Mouse (Mus musculus) gastrocnemius, adult 8-10 months (tissue): ENCODE data around the gene Socs7. TPM values are rescaled to one million over a fixed set of nuclear protein-coding genes. Genes with fewer than 3 reads are reported as not detected.
"Not testable (repeated sequence)": the region's sequence is repeated elsewhere in the genome, so short reads cannot be mapped to it uniquely, and the experiment has no call there.

ENCODE experiments used
- DNase-seq, 2 experiments: peaks; one replicate each; pipeline ENCODE4 v3.0.0; 2022; ENCODE audit warnings: low spot score in 2 of 2
- total RNA-seq, 4 experiments: library from RNA; stranded (reverse); gene quantifications; 2 replicates each; pipeline ENCODE4 v1.2.4; 2022

Socs7 gene
- total RNA-seq = 10 to 100 TPM; 48.4 to 53.5 (median 51.7) TPM

DNA sequence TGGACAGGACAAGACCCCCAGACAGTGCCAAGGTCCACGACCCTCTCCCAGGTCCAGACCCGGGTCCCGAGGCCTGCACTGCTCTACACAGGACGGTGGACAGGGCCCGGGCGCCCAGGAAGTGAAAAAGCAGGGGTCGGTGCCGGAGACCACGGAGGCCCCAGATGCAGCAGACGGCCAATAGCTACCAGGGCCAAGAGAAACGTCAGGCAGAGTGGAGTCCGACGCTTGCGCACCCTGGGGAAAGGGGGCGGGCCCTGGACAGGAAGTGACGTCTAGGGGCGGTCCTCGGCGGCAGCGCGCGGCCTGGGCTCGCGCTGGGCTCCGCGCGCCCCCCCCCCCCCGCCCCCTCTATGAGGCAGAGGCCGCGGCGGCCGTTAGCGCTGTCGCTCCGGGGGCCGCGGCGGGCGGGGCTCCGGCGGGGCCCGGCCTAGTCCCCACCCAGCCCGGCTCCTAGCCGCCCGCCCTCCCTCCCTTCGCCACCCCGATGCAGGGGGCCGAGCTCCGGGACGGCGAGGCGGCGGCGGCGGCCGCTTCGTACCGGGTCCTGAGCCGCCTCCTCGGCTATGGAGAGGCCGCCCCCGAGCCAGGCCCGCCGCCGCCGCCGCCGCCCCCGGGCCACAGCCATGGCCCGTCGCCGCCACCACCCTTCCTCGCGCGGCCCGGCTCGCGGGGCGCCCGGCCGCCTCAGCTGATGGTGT is at the start of gene Socs7:
Gene Socs7 (plus strand): TSS at position 604 of the 701 bp plus-strand sequence.
- peak; percentile 91 to 92 for DNase-seq

- DNase-seq = not testable (repeated sequence)
These were observed 49.5 kb upstream of the Socs7 start for GRCm38 (mm10) chr11:97312871-97313270.

DNA sequence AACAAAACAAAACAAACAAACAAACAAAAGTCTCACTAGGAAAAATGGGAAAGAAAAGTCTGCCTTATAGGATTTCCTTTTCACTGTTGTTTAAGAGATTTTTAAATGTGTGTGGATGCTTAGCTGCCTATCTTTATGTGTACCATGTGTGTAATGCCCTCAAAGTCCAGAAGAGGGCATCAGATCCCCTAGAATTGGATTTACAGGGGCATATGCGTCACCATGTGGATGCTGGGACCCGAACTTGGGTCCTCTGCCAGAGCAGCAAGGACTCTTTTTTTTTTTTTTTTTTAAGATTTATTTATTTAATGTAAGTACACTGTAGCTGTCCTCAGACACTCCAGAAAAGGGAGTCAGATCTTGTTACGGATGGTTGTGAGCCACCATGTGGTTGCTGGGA is 48.2 kb upstream of the Socs7 start:
- DNase-seq = no peak

GRCm38 (mm10) chr11:97314751-97315503 is 47.4 kb upstream of the Socs7 start:
- no peak for DNase-seq

GRCm38 (mm10) chr11:97315504-97316503 is 46.5 kb upstream of the Socs7 start, which contains the start of gene Mrpl45:
Mrpl45 (plus strand) TSS chr11:97315716.
- DNase-seq = peak; percentile 98 to 99

GRCm38 (mm10) chr11:97321197-97321596 is 41.2 kb upstream of the Socs7 start:
- no peak for DNase-seq

DNA sequence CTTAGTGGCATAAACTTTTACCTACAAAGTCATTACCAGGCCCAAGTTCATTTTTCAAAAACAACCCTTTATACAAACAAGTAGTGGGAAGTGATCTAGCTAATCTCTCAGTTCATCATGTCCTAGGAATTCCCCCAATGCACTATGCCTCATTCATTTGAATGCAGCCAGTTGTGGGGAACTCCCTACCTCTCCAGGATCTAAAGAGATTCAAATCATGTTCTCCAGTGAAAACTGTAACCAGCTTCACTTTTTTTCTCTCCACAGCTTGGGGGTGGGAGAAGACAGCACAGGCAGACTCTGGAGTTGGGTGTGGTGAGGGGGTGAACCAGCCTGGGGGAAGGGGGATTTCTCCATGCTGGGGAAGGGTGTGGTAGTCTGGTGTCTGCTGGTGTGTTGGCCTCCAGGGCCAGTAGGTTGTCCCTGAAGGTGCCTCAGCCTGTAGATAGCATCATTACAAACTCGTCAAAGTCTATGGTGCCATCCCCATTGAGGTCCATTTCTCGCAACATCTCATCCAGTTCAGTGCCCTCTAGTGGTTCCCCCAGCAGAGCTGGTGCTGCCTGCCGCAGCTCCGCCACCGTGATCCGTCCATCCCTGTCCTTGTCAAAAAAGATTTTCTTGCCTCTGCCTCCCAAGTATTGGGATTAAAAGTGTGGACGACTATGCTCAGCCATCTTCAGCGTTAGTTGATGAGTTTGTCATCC is 40.3 kb upstream of the Socs7 start:
- not testable (repeated sequence) for DNase-seq

- no peak for DNase-seq
These were observed 37.1 kb upstream of the Socs7 start for GRCm38 (mm10) chr11:97325224-97325623.

DNA sequence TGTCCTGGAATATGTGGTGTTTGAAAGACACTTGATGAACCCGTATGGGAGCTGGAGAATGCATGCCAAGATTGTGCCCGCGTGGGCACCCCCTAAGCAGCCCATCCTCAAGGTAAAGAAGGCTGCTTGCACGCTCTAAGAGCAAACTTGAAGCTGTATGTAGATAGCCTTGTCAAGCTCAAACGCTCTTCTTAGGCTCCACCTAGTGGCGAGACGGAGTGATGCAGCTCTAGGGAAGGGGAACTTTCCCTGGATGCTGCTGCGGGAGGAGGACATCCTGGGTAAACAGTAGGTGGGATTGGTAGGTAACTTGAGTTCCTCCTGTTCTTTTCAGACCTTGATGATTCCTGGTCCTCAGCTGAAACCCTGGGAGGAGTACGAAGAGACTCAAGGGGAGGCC is 34.2 kb upstream of the Socs7 start:
- no peak for DNase-seq

DNA sequence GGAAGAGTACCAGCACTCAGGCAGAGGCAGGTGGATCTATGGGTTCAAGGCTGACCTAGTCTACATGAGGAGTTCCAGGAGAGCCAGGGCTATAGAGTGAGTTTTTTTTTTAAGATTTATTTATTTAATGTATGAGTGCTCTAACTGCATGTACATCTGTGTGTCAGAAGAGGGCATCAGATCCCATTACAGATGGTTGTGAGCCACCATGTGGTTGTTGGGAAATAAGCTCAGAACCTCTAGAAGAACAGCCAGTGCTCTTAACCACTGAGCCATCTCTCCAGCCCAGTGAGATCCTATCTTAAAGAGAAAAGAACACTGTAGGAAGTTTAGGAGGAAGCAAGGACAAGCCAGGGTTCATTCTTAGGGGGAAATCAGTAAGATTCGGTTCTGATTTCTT is 32.0 kb upstream of the Socs7 start:
- no peak for DNase-seq

- DNase-seq = no peak
These were observed 30.8 kb upstream of the Socs7 start for GRCm38 (mm10) chr11:97331231-97332190.

DNA sequence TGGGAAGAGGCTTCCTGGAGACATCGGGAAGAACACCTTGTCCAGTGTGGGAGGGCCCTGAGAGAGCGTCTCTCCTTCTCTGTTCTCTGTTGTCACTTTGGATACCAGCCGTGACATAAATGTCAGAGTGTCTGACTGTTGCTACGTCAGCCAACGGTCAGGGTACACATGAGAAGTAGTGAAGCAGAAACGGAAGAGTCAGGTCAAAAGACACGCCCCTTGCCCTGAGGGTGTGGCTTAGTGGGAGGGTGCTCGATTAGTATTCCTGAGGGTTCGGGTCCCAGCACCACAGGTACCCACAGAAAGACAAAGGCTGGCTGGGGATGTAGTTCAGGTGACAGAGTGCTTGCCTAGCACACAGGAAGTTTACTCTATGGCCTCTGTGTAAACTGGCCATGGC is 29.3 kb upstream of the Socs7 start:
- DNase-seq = no peak

- no peak for DNase-seq
These were observed 28.5 kb upstream of the Socs7 start for GRCm38 (mm10) chr11:97333896-97334295.

GRCm38 (mm10) chr11:97334400-97334799 is 28.0 kb upstream of the Socs7 start:
- no peak for DNase-seq

GRCm38 (mm10) chr11:97336238-97336637 is 26.1 kb upstream of the Socs7 start:
- DNase-seq = no peak

DNA sequence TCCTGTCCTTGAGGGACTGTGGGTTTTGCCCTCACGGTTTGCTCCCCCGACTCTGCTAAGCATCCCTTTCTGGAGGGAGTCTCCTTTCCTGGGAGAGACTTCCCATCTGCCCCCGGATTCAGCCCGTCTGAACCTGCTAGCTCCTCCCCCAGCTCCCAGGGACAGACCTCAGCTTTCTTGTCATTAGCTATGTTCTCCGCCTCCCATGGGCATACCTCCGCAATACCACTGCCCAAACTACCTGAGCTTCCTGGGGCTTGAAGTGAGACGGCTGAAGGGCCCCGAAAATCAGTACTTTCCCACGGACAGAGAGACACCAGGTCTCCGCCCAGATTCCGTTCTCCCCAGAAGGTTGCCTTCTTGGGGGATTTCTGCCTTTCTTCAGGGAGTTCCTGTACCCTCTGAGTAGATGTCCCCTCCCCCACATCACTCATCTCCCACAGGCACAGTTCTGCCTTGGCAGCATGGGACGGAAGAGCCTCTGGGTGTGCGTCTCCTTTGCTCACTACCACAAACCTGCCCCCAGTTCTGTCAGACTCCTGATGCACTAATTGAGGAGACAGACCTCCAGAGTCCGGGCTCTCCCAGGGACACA is 25.5 kb upstream of the Socs7 start:
- DNase-seq = no peak

DNA sequence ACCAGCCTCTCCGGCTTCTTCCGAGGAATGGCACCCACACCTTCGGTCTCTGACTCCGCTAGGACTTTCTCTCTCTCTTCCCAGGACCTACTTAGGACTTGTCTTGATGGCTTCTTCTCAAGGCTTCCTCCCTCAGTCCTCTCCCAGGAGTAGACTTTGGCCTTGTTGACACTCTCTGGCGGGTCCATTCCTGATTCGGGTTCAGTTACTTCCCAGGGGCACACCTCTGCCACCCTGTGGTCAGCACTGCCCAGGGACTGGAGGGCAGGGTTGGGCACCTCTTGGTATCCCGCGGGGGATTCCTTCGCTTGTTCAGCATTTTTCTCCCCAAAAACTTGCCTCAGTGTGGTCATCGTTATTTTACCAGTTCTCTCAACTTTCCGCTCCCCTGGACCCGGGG is 25.0 kb upstream of the Socs7 start:
- DNase-seq = no peak

- no peak for DNase-seq
These were observed 23.9 kb upstream of the Socs7 start for GRCm38 (mm10) chr11:97338302-97338976.

- DNase-seq = peak; percentile 57 to 75
These were observed 23.4 kb upstream of the Socs7 start for GRCm38 (mm10) chr11:97338977-97339315.
